29 mouse cellular contexts compared by ENCODE assay signal in the genomic region with DNA sequence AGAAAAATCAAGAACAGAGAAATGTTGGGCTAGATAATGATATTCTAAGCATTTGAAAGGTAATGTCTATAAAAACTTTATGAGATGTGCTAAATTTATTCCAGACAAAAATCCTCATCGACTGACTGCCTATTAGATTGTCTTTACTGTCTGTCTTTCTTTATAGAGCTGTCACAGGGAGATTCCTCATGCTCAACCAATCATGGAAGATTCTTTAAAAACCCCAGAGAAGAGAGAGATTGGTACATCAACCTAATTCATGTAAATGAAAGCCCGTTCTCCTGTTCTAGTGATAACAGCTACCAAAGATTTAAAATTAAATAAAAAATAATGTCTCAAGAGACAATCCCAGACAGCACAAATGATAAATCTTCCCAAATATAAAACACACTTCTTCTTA.
"Had no signal": no experiment of that assay in that cellular context is flagged by ENCODE, and none has a peak within 500 bp of the region (broad histone marks: within the 10 kb centered on the region; RNA-seq: fewer than 3 reads in every experiment).

No protein-coding gene starts in this region.

- H3K27me3 ChIP-seq: heart, embryonic 13.5 days; heart, embryonic 15.5 days; hindbrain, embryonic 13.5 days; hindbrain, embryonic 15.5 days; kidney, embryonic 15.5 days; limb, embryonic 12.5 days; liver, embryonic 13.5 days; liver, embryonic 15.5 days had no signal

- H3K4me1 ChIP-seq: heart, embryonic 13.5 days; heart, embryonic 15.5 days; hindbrain, embryonic 13.5 days; hindbrain, embryonic 15.5 days; kidney, embryonic 15.5 days; limb, embryonic 10.5 days; limb, embryonic 12.5 days; liver, embryonic 13.5 days; liver, embryonic 15.5 days had no signal

- H3K27ac ChIP-seq: heart, adult 2 months; heart, embryonic 13.5 days; heart, embryonic 15.5 days; hindbrain, embryonic 13.5 days; hindbrain, embryonic 15.5 days; hindbrain, postnatal 0 days; kidney, embryonic 15.5 days; layer of hippocampus, adult 2 months; left cerebral cortex, adult 2 months; limb, embryonic 10.5 days; limb, embryonic 12.5 days; liver, embryonic 13.5 days; liver, embryonic 15.5 days had no signal

- H3K36me3 ChIP-seq: heart, embryonic 13.5 days; heart, embryonic 15.5 days; hindbrain, embryonic 13.5 days; hindbrain, embryonic 15.5 days; kidney, embryonic 15.5 days; limb, embryonic 10.5 days; limb, embryonic 12.5 days; liver, embryonic 13.5 days; liver, embryonic 15.5 days had no signal

- H3K9ac ChIP-seq: heart, embryonic 13.5 days; heart, embryonic 15.5 days; hindbrain, embryonic 13.5 days; hindbrain, embryonic 15.5 days; kidney, embryonic 15.5 days; limb, embryonic 12.5 days; liver, embryonic 13.5 days; liver, embryonic 15.5 days; liver, postnatal 0 days had no signal

- H3K4me2 ChIP-seq: heart, embryonic 11.5 days; heart, embryonic 13.5 days; heart, embryonic 15.5 days; hindbrain, embryonic 13.5 days; hindbrain, embryonic 15.5 days; kidney, embryonic 15.5 days; limb, embryonic 12.5 days; liver, embryonic 11.5 days; liver, embryonic 13.5 days; liver, embryonic 15.5 days had no signal

- ATAC-seq: hindbrain, postnatal 0 days; intestine, embryonic 16.5 days; liver, postnatal 0 days had no signal

- H3K9me3 ChIP-seq: heart, embryonic 15.5 days; hindbrain, embryonic 13.5 days; hindbrain, embryonic 15.5 days; kidney, embryonic 15.5 days; limb, embryonic 10.5 days; limb, embryonic 12.5 days; liver, embryonic 13.5 days; liver, embryonic 15.5 days had no signal

- DNase-seq: gastrocnemius, postnatal 10 days; gastrocnemius, postnatal 25 days; heart, adult 11 months; heart, adult 2 months; heart, postnatal 14 days; heart, postnatal 36 days; kidney, adult 11 months; kidney, adult 2 months; kidney, adult 9 months; kidney, postnatal 10 days; kidney, postnatal 25 days; kidney, postnatal 4 days; liver; liver, embryonic 13.5 days; liver, postnatal 0 days had no signal

- H3K4me3 ChIP-seq: heart, adult 2 months; heart, embryonic 13.5 days; heart, embryonic 15.5 days; hindbrain, embryonic 13.5 days; hindbrain, embryonic 15.5 days; kidney, embryonic 15.5 days; layer of hippocampus, adult 2 months; left cerebral cortex, adult 2 months; limb, embryonic 10.5 days; limb, embryonic 12.5 days; liver, embryonic 13.5 days; liver, embryonic 15.5 days had no signal
